ENCODE assay signal across 12 mouse cellular contexts in genomic region chr5:149745079-149745478, GRCm38 (mm10).
DNase-seq lines count a peak whose midpoint lies in the region; ATAC-seq and TF ChIP-seq lines count a peak whose summit lies in the region.
"Had no signal": no experiment of that assay in that cellular context is flagged by ENCODE, and none has a peak within 500 bp of the region (broad histone marks: within the 10 kb centered on the region; RNA-seq: fewer than 3 reads in every experiment).

No protein-coding gene starts in this region.

- no peak for ATAC-seq in intestine, embryonic 16.5 days

- H3K36me3 ChIP-seq in E14TG2a.4 (ENCODE audit: insufficient read depth, low read length) = no peaks in the 10 kb centered on the region
- H3K36me3 ChIP-seq in intestine, embryonic 16.5 days (ENCODE audit: control insufficient read depth, insufficient read depth, low read length) = no peaks in the 10 kb centered on the region; the same call in 1 of the 2 replicates

- TF ChIP-seq CTCF in E14TG2a.4 (conservative IDR thresholded peaks at IDR 0.05; ENCODE audit: low read length) = peak; percentile 84
- peak; percentile 53; the same call in 1 of the 2 replicates for TF ChIP-seq CTCF in embryonic fibroblast, embryonic 13.5 days (IDR thresholded peaks at IDR 0.05; ENCODE audit: borderline replicate concordance, insufficient read depth, low read length)

- 0 out of 2 replicates have a peak overlapping the region, but pooled peaks have one; percentile 32 for H3K4me3 ChIP-seq in E14TG2a.4 (replicated peaks; ENCODE audit: low read length)
- H3K4me3 ChIP-seq in embryonic fibroblast, embryonic 13.5 days (ENCODE audit: insufficient read depth, low read length) = no peak overlapping the region
- no peak overlapping the region for H3K4me3 ChIP-seq in intestine, embryonic 16.5 days (ENCODE audit: low read length)
- H3K4me3 ChIP-seq: myocyte had no signal

- no peak overlapping the region for H3K4me2 ChIP-seq in intestine, embryonic 16.5 days (ENCODE audit: low read depth, low read length)

- no peak overlapping the region for H3K27ac ChIP-seq in embryonic fibroblast, embryonic 13.5 days (ENCODE audit: insufficient read depth, low read length)
- no peak overlapping the region for H3K27ac ChIP-seq in intestine, embryonic 16.5 days (ENCODE audit: low read length)
- H3K27ac ChIP-seq: macrophage had no signal

- H3K4me1 ChIP-seq in E14TG2a.4 (replicated peaks; ENCODE audit: low read depth, low read length) = peaks cover 26% of the 10 kb centered on the region
- no peaks in the 10 kb centered on the region for H3K4me1 ChIP-seq in embryonic fibroblast, embryonic 13.5 days (ENCODE audit: control insufficient read depth, insufficient read depth, low read length)
- no peaks in the 10 kb centered on the region for H3K4me1 ChIP-seq in intestine, embryonic 16.5 days (ENCODE audit: control insufficient read depth, insufficient read depth, low read length)

- H3K27me3 ChIP-seq in E14TG2a.4 (ENCODE audit: insufficient read depth, low read length) = peaks cover 8% of the 10 kb centered on the region
- H3K27me3 ChIP-seq in intestine, embryonic 16.5 days (replicated peaks; ENCODE audit: control insufficient read depth, insufficient read depth, low read length) = no peaks in the 10 kb centered on the region

- H3K9me3 ChIP-seq in E14TG2a.4 (ENCODE audit: low read length) = no peaks in the 10 kb centered on the region
- no peaks in the 10 kb centered on the region for H3K9me3 ChIP-seq in intestine, embryonic 16.5 days (ENCODE audit: control insufficient read depth, low read length)

- DNase-seq in kidney, postnatal 4 days = peak; percentile 31 to 37
- no peak for DNase-seq in kidney, adult 8-10 months
- DNase-seq in A20 (ENCODE audit: low read depth, low spot score) = peak; percentile 30
- no peak for DNase-seq in c-Kit-positive CD71-positive TER-119-positive erythroid progenitor cells, embryonic 14.5 days (ENCODE audit: low spot score)
- DNase-seq: adrenal gland, adult 2 months; cerebellum, adult 8-10 months; left cerebral cortex, postnatal 4 days had no signal

- 93% methylated on average over 9 of the region's 9 CpGs for WGBS in intestine, embryonic 16.5 days

- H3K9ac ChIP-seq in intestine, embryonic 16.5 days (ENCODE audit: low read depth, low read length) = no peak overlapping the region

- no peak for TF ChIP-seq POLR2A in embryonic fibroblast, embryonic 13.5 days (IDR thresholded peaks at IDR 0.05; ENCODE audit: low read depth, low read length)

Comparison
In these comparisons a context has a peak if more than half of its experiments do, and no peak if none do; other contexts are left out.
1. DNase-seq: peak in kidney, postnatal 4 days (2 of 2) and A20 (single experiment); none in kidney, adult 8-10 months (0 of 2) and c-Kit-positive CD71-positive TER-119-positive erythroid progenitor cells, embryonic 14.5 days (single experiment).